Mouse (Mus musculus): ENCODE data around the gene Pxt1.

DNA sequence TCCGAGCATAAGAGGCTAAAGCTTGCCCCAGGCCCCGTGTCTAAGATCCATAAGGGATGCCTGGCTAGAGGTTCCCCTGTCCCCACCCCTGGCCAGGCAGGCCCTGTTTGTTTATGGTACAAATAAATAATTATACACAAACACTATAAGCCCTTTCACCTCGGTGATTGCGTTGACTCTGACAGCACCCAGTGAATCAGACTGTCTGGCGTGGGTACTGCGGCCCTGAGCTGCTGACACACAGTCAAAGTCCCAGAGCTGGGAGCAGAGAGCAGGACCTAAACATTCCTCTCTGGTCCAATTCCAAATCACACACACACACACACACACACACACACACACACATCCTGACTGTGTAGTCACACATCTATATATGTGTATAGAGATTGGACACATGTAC is 29.7 kb downstream of the Pxt1 start:
- TF ChIP-seq CTCF (IDR thresholded peaks at IDR 0.05) (no peak), POLR2A (IDR thresholded peaks at IDR 0.05; ENCODE audit: insufficient read depth, low read depth, low read length) (no peak)

All from heart, adult 2 months (tissue).